Mouse (Mus musculus): ENCODE measurements at regions not wholly inside any gene's neighbourhood (a gene's known extent, or its start where the extent isn't known, plus 50 kb on each side); places are given as distances from the start of the nearest gene placed in this dataset.
A peak's percentile ranks its signal among the peaks of the same experiment; 100 is the strongest.

GRCm38 (mm10) chr7:72027006-72027405, 279.4 kb downstream of the Mctp2 start:
- no peak for DNase-seq (ENCODE audit: low read depth, low spot score)

DNA sequence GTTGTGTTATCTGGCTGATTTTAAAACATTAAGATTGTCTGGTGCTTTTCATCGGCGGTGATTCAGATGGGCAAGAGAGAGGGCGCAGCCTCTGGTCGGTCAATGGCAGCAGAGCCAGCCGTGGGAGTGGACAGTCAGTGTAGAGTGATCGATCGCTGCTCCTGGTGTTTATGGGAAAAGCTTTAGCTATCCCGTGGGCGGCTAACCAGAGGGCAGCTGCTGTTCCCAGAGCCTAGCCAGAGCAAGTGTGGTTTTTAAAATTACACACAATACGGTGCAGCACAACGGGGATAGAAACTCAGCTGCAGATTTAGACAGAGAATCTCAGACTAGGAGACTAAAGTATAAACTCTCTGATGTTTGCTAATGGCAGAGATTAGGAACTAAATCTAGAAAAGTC, 297.3 kb downstream of the Mctp2 start:
- no peak for DNase-seq (ENCODE audit: low read depth, low spot score)

DNA sequence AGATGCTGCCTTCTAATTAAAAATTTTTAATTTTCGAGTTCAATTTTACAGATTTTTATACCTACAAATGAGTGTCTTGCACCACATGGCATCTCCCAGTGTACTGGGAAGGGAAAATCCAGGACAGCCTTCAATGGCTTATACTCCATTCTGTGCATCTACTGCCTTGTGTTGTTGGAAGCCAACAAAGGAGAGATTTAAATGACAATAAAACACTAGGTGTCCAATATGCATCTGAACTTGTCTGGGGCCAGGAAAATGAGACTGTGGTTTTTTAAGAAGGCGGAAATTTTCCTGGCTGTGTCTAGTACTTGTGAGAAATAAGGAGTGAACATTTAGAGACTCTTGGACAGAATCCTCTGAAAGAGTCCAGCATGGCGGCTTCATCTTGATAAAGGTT, 302.1 kb downstream of the Mctp2 start:
- DNase-seq (ENCODE audit: low read depth, low spot score), result no peak

DNA sequence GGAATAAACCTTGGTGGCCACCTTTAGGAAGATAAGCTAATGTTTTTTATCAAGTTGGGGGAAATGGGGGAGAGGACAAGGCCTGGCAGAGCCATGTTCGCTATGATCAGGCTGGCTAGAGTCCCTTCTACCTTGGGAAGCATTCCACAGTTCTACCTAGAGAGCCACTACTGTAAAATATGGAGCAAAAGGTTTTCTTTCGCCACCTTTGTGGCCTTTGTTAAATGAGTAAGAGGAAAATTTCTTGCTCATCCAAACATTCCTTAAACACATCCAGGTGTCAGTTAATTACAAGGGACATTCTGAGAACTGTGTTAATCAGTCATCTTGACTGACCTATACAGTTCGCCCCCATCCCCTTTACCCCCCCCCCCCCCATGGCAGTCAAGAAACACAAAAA, 313.9 kb downstream of the Mctp2 start:
- DNase-seq (ENCODE audit: low read depth, low spot score), result no peak

DNA sequence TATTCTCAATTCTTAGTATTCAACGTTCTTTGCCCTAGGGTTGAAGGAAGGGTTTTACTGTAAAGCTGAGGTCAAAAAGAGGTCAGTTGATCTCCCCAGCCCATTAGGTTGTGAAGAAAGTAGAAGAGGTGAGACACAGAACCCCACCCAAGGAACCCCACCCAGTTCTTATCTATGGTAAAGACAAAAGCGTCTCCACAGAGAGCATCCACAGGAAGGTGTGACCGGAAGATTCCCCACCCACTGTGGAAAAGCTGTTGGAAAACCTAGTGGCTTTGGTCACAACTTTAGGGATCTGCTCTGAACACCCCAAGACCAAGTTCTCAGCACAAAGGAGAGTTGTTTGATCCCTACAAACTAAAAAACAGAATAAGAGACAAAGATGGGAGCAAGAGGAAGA, 314.6 kb downstream of the Mctp2 start:
- no peak for DNase-seq (ENCODE audit: low read depth, low spot score)

GRCm38 (mm10) chr7:71991206-71991605, 315.2 kb downstream of the Mctp2 start:
- DNase-seq (ENCODE audit: low read depth, low spot score), result no peak

GRCm38 (mm10) chr7:71966015-71966414, 340.4 kb downstream of the Mctp2 start:
- no peak for DNase-seq (ENCODE audit: low read depth, low spot score)

DNA sequence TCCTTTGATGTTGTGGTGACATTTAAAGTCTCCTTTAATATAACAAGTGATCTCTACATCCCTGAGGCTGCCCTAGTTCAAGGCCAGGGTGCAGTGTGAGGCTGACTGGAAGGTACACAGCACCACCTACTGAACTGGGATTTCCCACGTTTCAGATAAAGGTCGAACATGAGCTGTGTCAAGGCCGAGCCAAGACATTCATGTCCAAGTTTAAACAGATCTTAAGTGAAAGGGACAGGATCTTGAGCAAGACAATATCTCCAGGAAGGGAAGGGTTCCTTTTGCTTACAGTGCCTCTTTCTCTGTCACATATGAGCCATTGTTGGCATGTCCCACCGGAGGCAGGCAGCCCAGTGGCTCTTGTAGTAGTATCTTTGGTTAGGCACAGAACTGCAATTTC, 343.0 kb downstream of the Mctp2 start:
- no peak for DNase-seq (ENCODE audit: low read depth, low spot score)

DNA sequence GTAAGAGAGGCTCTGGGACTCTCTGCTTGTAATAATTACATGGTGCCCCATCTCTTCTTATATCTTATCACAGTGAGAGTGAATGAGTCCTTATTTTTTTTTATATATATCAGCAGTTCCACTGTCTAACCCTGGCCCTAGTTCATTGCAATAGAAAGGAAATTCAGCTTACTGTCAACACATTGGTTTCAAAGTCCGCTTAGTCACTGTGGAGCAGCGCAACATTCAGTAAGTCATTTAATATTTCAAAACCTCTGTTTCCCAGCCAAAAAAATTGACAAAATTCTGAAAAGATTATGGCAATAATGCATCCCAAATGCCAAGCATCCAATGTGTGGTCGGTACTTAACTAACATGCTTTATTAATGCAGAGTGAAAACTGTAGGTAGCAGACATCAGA, 343.6 kb downstream of the Mctp2 start:
- DNase-seq (ENCODE audit: low read depth, low spot score), result no peak

GRCm38 (mm10) chr7:71960453-71961230, 345.8 kb downstream of the Mctp2 start:
- DNase-seq (ENCODE audit: low read depth, low spot score), result peak; percentile 59

DNA sequence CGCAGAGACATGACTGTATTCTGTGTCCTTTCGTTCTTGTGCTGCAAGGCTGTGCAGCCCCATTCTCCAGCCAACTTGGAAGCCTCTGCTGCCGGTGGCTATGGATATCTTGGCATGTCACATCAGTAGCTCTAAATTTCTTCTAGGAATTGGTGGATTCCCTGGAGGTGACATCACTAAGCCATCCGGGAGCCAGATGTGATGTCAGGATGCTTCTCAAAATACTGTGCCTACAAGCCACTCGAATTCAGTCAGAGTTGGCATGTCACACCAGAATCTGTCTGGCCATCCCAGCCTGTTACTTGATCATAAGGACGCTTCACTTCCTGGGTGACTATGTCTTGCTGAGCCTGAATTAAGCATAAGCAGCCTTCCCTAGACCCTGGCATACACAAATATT, 359.9 kb downstream of the Mctp2 start:
- no peak for DNase-seq (ENCODE audit: low read depth, low spot score)

- no peak for DNase-seq (ENCODE audit: low read depth, low spot score)
These were observed 363.0 kb downstream of the Mctp2 start for GRCm38 (mm10) chr7:71943078-71944042.

DNA sequence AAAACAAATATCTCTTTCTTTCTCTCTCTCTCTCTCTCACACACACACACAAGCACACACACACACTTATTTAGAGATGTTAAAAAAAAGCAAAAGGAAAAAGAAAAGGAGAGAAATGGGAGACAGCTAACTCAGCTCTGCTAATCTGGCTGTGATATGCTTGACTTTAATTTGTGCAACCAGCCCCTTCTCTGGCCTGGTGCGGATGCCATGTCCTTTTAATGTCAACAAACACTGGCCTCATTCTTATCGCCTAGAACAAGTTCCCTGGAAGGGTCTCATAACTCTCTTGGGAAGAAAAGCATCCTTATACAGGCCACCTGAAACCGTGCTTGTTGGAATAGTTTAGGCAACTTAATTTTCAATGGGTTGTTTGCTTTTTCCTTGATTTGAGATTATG, 368.7 kb downstream of the Mctp2 start:
- DNase-seq (ENCODE audit: low read depth, low spot score), result no peak

- DNase-seq (ENCODE audit: low read depth, low spot score), result no peak
These were observed 369.7 kb downstream of the Mctp2 start for GRCm38 (mm10) chr7:71936690-71937089.
